Mouse (Mus musculus) urinary bladder, adult 18-20 months (tissue): Measurements from ENCODE around the gene Gm1140.
"Not testable (repeated sequence)": the region's sequence is repeated elsewhere in the genome, so short reads cannot be mapped to it uniquely, and the experiment has no call there.

Experiments
- DNase-seq, 2 experiments: peaks; one replicate each; pipeline ENCODE4 v3.0.0; 2022; ENCODE audit warnings: low spot score in 2 of 2, mixed read lengths in 2 of 2

Gene Gm1140

GRCm38 (mm10) chrX:67693462-67693861 is at the start of gene Gm1140:
Gene Gm1140 (minus strand): TSS chrX:67693562.
- not testable (repeated sequence) for DNase-seq

DNA sequence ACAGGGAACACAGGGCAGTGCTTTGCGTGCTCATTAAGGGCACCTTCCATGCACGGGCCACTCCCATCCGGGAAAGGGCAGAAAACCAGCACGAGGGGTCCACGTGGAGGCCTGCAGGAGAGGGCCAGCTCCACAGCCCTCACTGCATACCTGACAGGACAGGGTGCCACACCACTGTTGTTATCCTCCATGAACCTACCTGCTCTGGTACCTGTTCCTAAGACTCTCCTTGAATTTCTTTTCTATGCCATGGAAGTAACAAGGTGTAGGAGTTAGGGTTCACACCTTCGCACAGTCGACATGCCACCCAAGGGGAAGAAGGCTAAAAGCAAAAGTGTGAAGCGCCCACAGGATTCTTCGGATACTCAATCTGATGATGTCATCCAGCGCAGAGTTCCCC is 2.0 kb upstream of the Gm1140 start, which contains the start of gene Gm14692:
Gene Gm14692 (plus strand): TSS at position 301 of the 400 bp plus-strand sequence.
- not testable (repeated sequence) for DNase-seq
